Mouse (Mus musculus): Measurements from ENCODE around the gene Dab2ip. TPM values are rescaled to one million over a fixed set of nuclear protein-coding genes. Genes with fewer than 3 reads are reported as not detected.

The Dab2ip gene
- polyA plus RNA-seq, 1 experiment = 46.9 TPM

- H3K4me3 ChIP-seq = no peak overlapping the region
- no peak overlapping the region for H3ac ChIP-seq (ENCODE audit: control insufficient read depth, insufficient read length)
- no peaks in the 10 kb centered on the region for H3K79me2 ChIP-seq (ENCODE audit: control insufficient read depth, insufficient read depth)
- no peak overlapping the region for H3K4me2 ChIP-seq (ENCODE audit: low read depth)
- H3K27me3 ChIP-seq (ENCODE audit: control insufficient read depth, insufficient read depth, insufficient read length) = no peaks in the 10 kb centered on the region
- H3K36me3 ChIP-seq (ENCODE audit: control insufficient read depth, insufficient read depth) = no peaks in the 10 kb centered on the region
- TF ChIP-seq POLR2AphosphoS2 (IDR thresholded peaks at IDR 0.05; ENCODE audit: insufficient read length, low read depth) (no peak), TCF3 (IDR thresholded peaks at IDR 0.05; ENCODE audit: insufficient read length, low read depth) (no peak), SRF (IDR thresholded peaks at IDR 0.05; ENCODE audit: control insufficient read depth, insufficient read length, low read depth) (no peak), CEBPB (IDR thresholded peaks at IDR 0.05; ENCODE audit: insufficient read depth, poor library complexity, severe bottlenecking) (no peak), USF1 (IDR thresholded peaks at IDR 0.05; ENCODE audit: low read depth) (no peak), TCF12 (IDR thresholded peaks at IDR 0.05; ENCODE audit: insufficient read depth, poor library complexity, severe bottlenecking) (no peak), MYOD1 (IDR thresholded peaks at IDR 0.05; ENCODE audit: control insufficient read depth in 1 of 3, insufficient read length in 2 of 3, low read depth in 2 of 3) (no peak), MYOG (IDR thresholded peaks at IDR 0.05; ENCODE audit: control insufficient read depth in 1 of 3, insufficient read depth in 1 of 3, insufficient read length in 2 of 3, low read depth in 2 of 3) (no peak), MAX (IDR thresholded peaks at IDR 0.05; ENCODE audit: low read depth) (no peak), E2F4 (IDR thresholded peaks at IDR 0.05; ENCODE audit: insufficient read depth) (no peak), POLR2A (IDR thresholded peaks at IDR 0.05; ENCODE audit: insufficient read length, low read depth) (no peak), REST (IDR thresholded peaks at IDR 0.05; ENCODE audit: insufficient read depth, insufficient read length) (no peak)
These were observed 84.2 kb downstream of the Dab2ip start for GRCm38 (mm10) chr2:35642224-35642623.

- Histone ChIP-seq H3K79me2 (ENCODE audit: control insufficient read depth, insufficient read depth) (no peaks in the 10 kb centered on the region), H3K4me3 (no peak overlapping the region), H3K27me3 (ENCODE audit: control insufficient read depth, insufficient read depth, insufficient read length) (no peaks in the 10 kb centered on the region), H3K36me3 (ENCODE audit: control insufficient read depth, insufficient read depth) (no peaks in the 10 kb centered on the region), H3ac (ENCODE audit: control insufficient read depth, insufficient read length) (no peak overlapping the region), H3K4me2 (ENCODE audit: low read depth) (no peak overlapping the region)
- TF ChIP-seq E2F4 (IDR thresholded peaks at IDR 0.05; ENCODE audit: insufficient read depth) = no peak
- TF ChIP-seq CEBPB (IDR thresholded peaks at IDR 0.05; ENCODE audit: insufficient read depth, poor library complexity, severe bottlenecking) = no peak
- TF ChIP-seq TCF12 (IDR thresholded peaks at IDR 0.05; ENCODE audit: insufficient read depth, poor library complexity, severe bottlenecking) = no peak
- TF ChIP-seq TCF3 (IDR thresholded peaks at IDR 0.05; ENCODE audit: insufficient read length, low read depth) = no peak
- TF ChIP-seq USF1 (IDR thresholded peaks at IDR 0.05; ENCODE audit: low read depth) = no peak
- no peak for TF ChIP-seq REST (IDR thresholded peaks at IDR 0.05; ENCODE audit: insufficient read depth, insufficient read length)
- TF ChIP-seq POLR2A (IDR thresholded peaks at IDR 0.05; ENCODE audit: insufficient read length, low read depth) = no peak
- TF ChIP-seq SRF (IDR thresholded peaks at IDR 0.05; ENCODE audit: control insufficient read depth, insufficient read length, low read depth) = no peak
- TF ChIP-seq MYOD1 (IDR thresholded peaks at IDR 0.05; ENCODE audit: control insufficient read depth in 1 of 3, insufficient read length in 2 of 3, low read depth in 2 of 3) = no peak
These were observed 88.5 kb downstream of the Dab2ip start for GRCm38 (mm10) chr2:35646553-35646952.

- H3ac ChIP-seq (ENCODE audit: control insufficient read depth, insufficient read length) = no peak overlapping the region
- H3K27me3 ChIP-seq (ENCODE audit: control insufficient read depth, insufficient read depth, insufficient read length) = no peaks in the 10 kb centered on the region
- H3K79me2 ChIP-seq (ENCODE audit: control insufficient read depth, insufficient read depth) = no peaks in the 10 kb centered on the region
- H3K4me3 ChIP-seq = no peak overlapping the region
- H3K36me3 ChIP-seq (ENCODE audit: control insufficient read depth, insufficient read depth) = no peaks in the 10 kb centered on the region
- no peak overlapping the region for H3K4me2 ChIP-seq (ENCODE audit: low read depth)
- no peak for TF ChIP-seq MYOD1 (IDR thresholded peaks at IDR 0.05; ENCODE audit: control insufficient read depth in 1 of 3, insufficient read length in 2 of 3, low read depth in 2 of 3)
- no peak for TF ChIP-seq REST (IDR thresholded peaks at IDR 0.05; ENCODE audit: insufficient read depth, insufficient read length)
- TF ChIP-seq SRF (IDR thresholded peaks at IDR 0.05; ENCODE audit: control insufficient read depth, insufficient read length, low read depth) = no peak
- TF ChIP-seq CEBPB (IDR thresholded peaks at IDR 0.05; ENCODE audit: insufficient read depth, poor library complexity, severe bottlenecking) = no peak
- no peak for TF ChIP-seq TCF12 (IDR thresholded peaks at IDR 0.05; ENCODE audit: insufficient read depth, poor library complexity, severe bottlenecking)
- no peak for TF ChIP-seq MAX (IDR thresholded peaks at IDR 0.05; ENCODE audit: low read depth)
- no peak for TF ChIP-seq POLR2AphosphoS2 (IDR thresholded peaks at IDR 0.05; ENCODE audit: insufficient read length, low read depth)
- no peak for TF ChIP-seq TCF3 (IDR thresholded peaks at IDR 0.05; ENCODE audit: insufficient read length, low read depth)
These were observed 91.6 kb downstream of the Dab2ip start for GRCm38 (mm10) chr2:35649708-35650107.

- peak overlapping the region; percentile 13 for H3K4me2 ChIP-seq (ENCODE audit: low read depth)
- no peaks in the 10 kb centered on the region for H3K27me3 ChIP-seq (ENCODE audit: control insufficient read depth, insufficient read depth, insufficient read length)
- no peaks in the 10 kb centered on the region for H3K79me2 ChIP-seq (ENCODE audit: control insufficient read depth, insufficient read depth)
- no peak overlapping the region for H3K4me3 ChIP-seq
- TF ChIP-seq REST (IDR thresholded peaks at IDR 0.05; ENCODE audit: insufficient read depth, insufficient read length) = no peak
- peak; percentile 17 for TF ChIP-seq POLR2A (IDR thresholded peaks at IDR 0.05; ENCODE audit: insufficient read length, low read depth)
- no peak for TF ChIP-seq SRF (IDR thresholded peaks at IDR 0.05; ENCODE audit: control insufficient read depth, insufficient read length, low read depth)
- TF ChIP-seq USF1 (IDR thresholded peaks at IDR 0.05; ENCODE audit: low read depth) = peak; percentile 78
- TF ChIP-seq MYOD1 (IDR thresholded peaks at IDR 0.05; ENCODE audit: control insufficient read depth in 1 of 3, insufficient read length in 2 of 3, low read depth in 2 of 3) = peak in 1 of 3 experiments; percentile 70
- TF ChIP-seq MYOG (IDR thresholded peaks at IDR 0.05; ENCODE audit: control insufficient read depth in 1 of 3, insufficient read depth in 1 of 3, insufficient read length in 2 of 3, low read depth in 2 of 3) = peak in 1 of 3 experiments; percentile 55
- H3ac ChIP-seq (ENCODE audit: control insufficient read depth, insufficient read length) = no peak overlapping the region
- no peaks in the 10 kb centered on the region for H3K36me3 ChIP-seq (ENCODE audit: control insufficient read depth, insufficient read depth)
These were observed 93.2 kb downstream of the Dab2ip start for GRCm38 (mm10) chr2:35651297-35651731.

DNA sequence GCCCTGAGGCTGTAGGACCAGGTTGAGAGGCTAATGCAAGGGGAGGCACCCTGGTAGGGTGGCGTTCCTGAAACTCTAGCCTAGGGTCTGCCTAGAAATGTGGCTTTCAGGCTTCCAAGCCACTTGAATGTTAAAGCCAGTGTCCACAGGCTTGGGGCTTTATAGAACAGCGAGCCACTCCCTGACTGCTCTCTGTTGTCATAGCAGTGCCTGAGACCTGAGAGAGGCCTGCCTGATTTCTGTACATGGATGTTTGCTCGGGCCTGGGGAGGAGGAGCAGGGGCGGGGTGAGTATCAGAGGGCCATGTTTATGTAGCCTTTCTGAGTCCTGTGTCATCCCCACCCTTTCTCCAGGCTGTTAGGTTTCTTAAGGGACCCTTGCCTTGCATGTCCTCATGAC is 94.9 kb downstream of the Dab2ip start:
- H3K79me2 ChIP-seq (ENCODE audit: control insufficient read depth, insufficient read depth) = no peaks in the 10 kb centered on the region
- peak overlapping the region; percentile 19 for H3K4me2 ChIP-seq (ENCODE audit: low read depth)
- TF ChIP-seq MYOD1 (IDR thresholded peaks at IDR 0.05; ENCODE audit: control insufficient read depth in 1 of 3, insufficient read length in 2 of 3, low read depth in 2 of 3) = no peak
- TF ChIP-seq MYOG (IDR thresholded peaks at IDR 0.05; ENCODE audit: control insufficient read depth in 1 of 3, insufficient read depth in 1 of 3, insufficient read length in 2 of 3, low read depth in 2 of 3) = no peak
- TF ChIP-seq POLR2AphosphoS2 (IDR thresholded peaks at IDR 0.05; ENCODE audit: insufficient read length, low read depth) = no peak
- no peak for TF ChIP-seq TCF3 (IDR thresholded peaks at IDR 0.05; ENCODE audit: insufficient read length, low read depth)
- TF ChIP-seq POLR2A (IDR thresholded peaks at IDR 0.05; ENCODE audit: insufficient read length, low read depth) = no peak
- no peak for TF ChIP-seq E2F4 (IDR thresholded peaks at IDR 0.05; ENCODE audit: insufficient read depth)
- no peak for TF ChIP-seq MAX (IDR thresholded peaks at IDR 0.05; ENCODE audit: low read depth)
- no peak for TF ChIP-seq SRF (IDR thresholded peaks at IDR 0.05; ENCODE audit: control insufficient read depth, insufficient read length, low read depth)
- TF ChIP-seq REST (IDR thresholded peaks at IDR 0.05; ENCODE audit: insufficient read depth, insufficient read length) = no peak
- no peak for TF ChIP-seq CEBPB (IDR thresholded peaks at IDR 0.05; ENCODE audit: insufficient read depth, poor library complexity, severe bottlenecking)
- TF ChIP-seq USF1 (IDR thresholded peaks at IDR 0.05; ENCODE audit: low read depth) = no peak
- TF ChIP-seq TCF12 (IDR thresholded peaks at IDR 0.05; ENCODE audit: insufficient read depth, poor library complexity, severe bottlenecking) = no peak
- no peaks in the 10 kb centered on the region for H3K27me3 ChIP-seq (ENCODE audit: control insufficient read depth, insufficient read depth, insufficient read length)
- H3ac ChIP-seq (ENCODE audit: control insufficient read depth, insufficient read length) = no peak overlapping the region
- no peaks in the 10 kb centered on the region for H3K36me3 ChIP-seq (ENCODE audit: control insufficient read depth, insufficient read depth)
- H3K4me3 ChIP-seq = no peak overlapping the region

Data from myocyte (in vitro differentiated cells).